Mouse (Mus musculus) intestine, postnatal 0 days (tissue): ENCODE data around the gene Olfr1346. TPM values are rescaled to one million over a fixed set of nuclear protein-coding genes. Genes with fewer than 3 reads are reported as not detected.

Experiments used
- ATAC-seq: fragments of 200-750 bp; cut with Nextera tagmentation; 2 replicates; pipeline ENCODE4 v1.8.0; 2017; ENCODE audit warnings: mild to moderate bottlenecking, moderate TSS enrichment, moderate library complexity
- H3K27ac ChIP-seq: fragments of 300-500 bp; sonication (generic); 2 replicates; pipeline ENCODE4 v1.5.1; 2014; ENCODE audit warnings: mild to moderate bottlenecking, low read depth, low read length, moderate library complexity
- H3K27me3 ChIP-seq: fragments of 300-500 bp; sonication (generic); replicated peaks from 2 replicates; pipeline ENCODE4 v1.6.1; 2014; ENCODE audit warnings: low read length, mixed read lengths; ENCODE audit not compliant: control insufficient read depth, insufficient read depth
- H3K36me3 ChIP-seq: fragments of 300-500 bp; sonication (generic); 2 replicates; pipeline ENCODE4 v1.6.1; 2014; ENCODE audit warnings: mild to moderate bottlenecking, moderate library complexity; ENCODE audit not compliant: control insufficient read depth, insufficient read depth
- H3K4me1 ChIP-seq: fragments of 300-500 bp; sonication (generic); replicated peaks from 2 replicates; pipeline ENCODE4 v1.6.1; 2014; ENCODE audit warnings: antibody characterized with exemption, low read length, mixed read lengths; ENCODE audit not compliant: control insufficient read depth, insufficient read depth
- H3K4me2 ChIP-seq: fragments of 300-500 bp; sonication (generic); replicated peaks from 2 replicates; pipeline ENCODE4 v1.6.1; 2014; ENCODE audit warnings: low read depth, mild to moderate bottlenecking, moderate library complexity
- H3K4me3 ChIP-seq: fragments of 300-500 bp; sonication (generic); 2 replicates; pipeline ENCODE4 v1.5.1; 2014; ENCODE audit warnings: low read depth, low read length
- H3K9ac ChIP-seq: fragments of 300-500 bp; sonication (generic); 2 replicates; pipeline ENCODE4 v1.6.1; 2014; ENCODE audit warnings: mild to moderate bottlenecking, low read depth, low read length
- H3K9me3 ChIP-seq: fragments of 300-500 bp; sonication (generic); 2 replicates; pipeline ENCODE4 v1.6.1; 2016; ENCODE audit warnings: mixed run types; ENCODE audit not compliant: control insufficient read depth
- CTCF ChIP-seq: sonication (generic); IDR thresholded peaks from 2 replicates; pipeline ENCODE4 v1.5.1; 2016; ENCODE audit warnings: low read depth, mild to moderate bottlenecking, control low read depth, antibody characterized with exemption, moderate library complexity
- WGBS: fragments of 180-500 bp; shearing (Covaris S2); extraction: QIAGEN DNeasy Blood & Tissue Kit; methylation state at CpG from one replicate; pipeline ENCODE4 v1.1.7; 2014; 5-methylcytosine and 5-hydroxymethylcytosine counted together
- polyA plus RNA-seq: library from polyadenylated mRNA; unstranded; fragments of >200 nt; fragmentation: Nextera tagmentation; extraction: Ambion mirVana; gene quantifications from 2 replicates; pipeline ENCODE4 v1.2.1, GENCODE M21; 2015

The Olfr1346 gene
- polyA plus RNA-seq, 1 experiment from 2014 or later: not detected

DNA sequence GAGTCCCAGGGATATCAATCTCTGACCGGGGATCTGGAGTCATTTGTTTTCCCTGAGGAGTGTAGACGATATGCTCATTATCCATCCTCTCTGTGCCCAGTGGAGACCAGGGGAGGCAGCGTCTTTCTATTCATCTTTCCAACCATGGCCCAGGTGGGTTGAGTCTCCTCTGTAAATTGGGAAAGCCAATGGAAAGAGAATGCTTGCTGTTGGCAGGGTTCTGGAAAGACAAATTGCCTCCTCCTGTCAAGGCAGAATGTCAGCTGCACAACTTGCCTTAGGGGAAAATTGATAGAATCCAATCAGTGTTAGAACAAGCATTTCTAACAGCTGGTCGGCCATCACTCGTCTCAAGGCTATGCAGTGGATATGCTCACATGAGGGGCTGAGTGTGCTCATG is 55.9 kb downstream of the Olfr1346 start, which contains the start of gene Olfr1349:
TSS of gene Olfr1349 (minus strand) at position 101 of the 400 bp plus-strand sequence.
- no peak within 1 kb of the TSS for H3K9ac ChIP-seq
- no peak within 1 kb of the TSS for H3K4me2 ChIP-seq
- H3K9me3 ChIP-seq: no peaks in the 10 kb centered on the region
- no peaks in the 10 kb centered on the region for H3K27me3 ChIP-seq
- ATAC-seq: no peak
- TF ChIP-seq CTCF: no peak
- no peaks in the 10 kb centered on the region for H3K36me3 ChIP-seq
- WGBS: 80% methylated on average over 5 of the region's 5 CpGs
- H3K4me3 ChIP-seq: no peak within 1 kb of the TSS
- no peaks in the 10 kb centered on the region for H3K4me1 ChIP-seq
- no peak within 1 kb of the TSS for H3K27ac ChIP-seq

DNA sequence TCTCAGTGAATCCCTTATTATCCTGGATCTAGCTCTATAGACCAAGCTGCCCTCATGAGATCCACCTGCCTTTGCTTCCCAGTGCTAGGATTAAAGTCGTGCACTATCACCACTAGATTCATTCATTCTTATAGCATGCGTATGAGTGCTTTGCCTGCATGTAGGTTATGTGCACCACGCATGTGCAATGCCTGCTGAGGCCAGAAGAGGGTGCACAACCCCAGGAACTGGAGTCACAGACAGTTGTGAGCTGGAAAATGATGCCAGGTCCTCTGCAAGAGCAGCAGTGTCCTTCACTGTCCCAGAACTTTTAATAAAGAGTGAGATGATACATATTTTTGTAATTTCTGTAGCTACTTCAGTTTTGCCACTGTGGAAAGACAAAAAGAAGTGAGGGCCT is 58.1 kb downstream of the Olfr1346 start:
- no peaks in the 10 kb centered on the region for H3K4me1 ChIP-seq
- no peak overlapping the region for H3K9ac ChIP-seq
- H3K9me3 ChIP-seq: no peaks in the 10 kb centered on the region
- 58% methylated on average over 3 of the region's 3 CpGs for WGBS
- no peak overlapping the region for H3K27ac ChIP-seq
- no peaks in the 10 kb centered on the region for H3K36me3 ChIP-seq
- no peak for ATAC-seq
- H3K4me2 ChIP-seq: no peak overlapping the region
- TF ChIP-seq CTCF: peak; percentile 7; the same call in 1 of the 2 replicates
- H3K27me3 ChIP-seq: no peaks in the 10 kb centered on the region
- no peak overlapping the region for H3K4me3 ChIP-seq

DNA sequence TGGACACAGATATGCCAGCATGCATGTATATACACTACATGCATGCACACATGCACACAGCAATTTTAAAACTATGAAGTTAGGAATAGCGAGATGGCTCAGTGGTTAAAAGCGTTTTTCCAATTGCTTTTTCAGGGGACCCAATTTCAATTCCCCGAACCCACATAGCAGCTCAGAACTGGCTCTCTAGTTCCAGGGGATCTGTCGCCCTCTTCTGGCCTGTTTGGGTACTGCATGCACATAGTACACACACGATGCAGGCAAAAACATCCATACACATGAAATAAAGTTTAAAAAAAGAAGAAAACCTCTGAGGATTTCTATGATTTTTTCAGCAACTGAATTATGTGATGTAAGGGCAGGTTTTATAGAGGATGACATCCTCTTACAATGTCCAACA is 59.2 kb downstream of the Olfr1346 start:
- TF ChIP-seq CTCF: peak; percentile 49
- Histone ChIP-seq H3K4me2 (no peak overlapping the region), H3K9me3 (no peaks in the 10 kb centered on the region), H3K4me3 (no peak overlapping the region), H3K27me3 (no peaks in the 10 kb centered on the region), H3K9ac (no peak overlapping the region), H3K4me1 (no peaks in the 10 kb centered on the region), H3K36me3 (no peaks in the 10 kb centered on the region), H3K27ac (no peak overlapping the region)
- WGBS: 69% methylated on average over 5 of the region's 5 CpGs
- ATAC-seq: no peak

Other genes with a start within 250 kb of the Olfr1346 start
- not detected in 2 replicates for gene Zscan5b, start 244.8 kb upstream of the Olfr1346 start, polyA plus RNA-seq
- not detected in 2 replicates for gene Epp13, start 214.4 kb upstream of the Olfr1346 start, polyA plus RNA-seq
- 2.1 and 2.4 TPM in 2 replicates for gene Zfp667, start 180.5 kb upstream of the Olfr1346 start, polyA plus RNA-seq
- gene Zfp583, start 135.8 kb upstream of the Olfr1346 start, polyA plus RNA-seq: 1.2 and 1.7 TPM in 2 replicates
- gene Gm3854, start 123.3 kb upstream of the Olfr1346 start, polyA plus RNA-seq: 0.08 and 0.20 TPM in 2 replicates
- 0.82 and 1.1 TPM in 2 replicates for gene Zfp78, start 103.8 kb upstream of the Olfr1346 start, polyA plus RNA-seq
- 2.5 and 3.3 TPM in 2 replicates for gene Zfp28, start 83.8 kb upstream of the Olfr1346 start, polyA plus RNA-seq
- 0.04 and 0.14 TPM in 2 replicates for gene Smim17, start 68.4 kb upstream of the Olfr1346 start, polyA plus RNA-seq
- gene Gm20715, start 56.8 kb upstream of the Olfr1346 start, polyA plus RNA-seq: not detected in 2 replicates
- gene Olfr1344, start 28.4 kb upstream of the Olfr1346 start, polyA plus RNA-seq: not detected in 2 replicates
- gene Olfr1336, start 10.9 kb upstream of the Olfr1346 start, polyA plus RNA-seq: not detected in 2 replicates
- not detected in 2 replicates for gene Olfr5, start 19.8 kb downstream of the Olfr1346 start, polyA plus RNA-seq
- gene Olfr1347, start 32.7 kb downstream of the Olfr1346 start, polyA plus RNA-seq: not detected in 2 replicates
- gene Olfr1348, start 41.6 kb downstream of the Olfr1346 start, polyA plus RNA-seq: not detected in 2 replicates
- gene Olfr1349, start 55.8 kb downstream of the Olfr1346 start, polyA plus RNA-seq: not detected in 2 replicates
- gene Olfr1350, start 97.7 kb downstream of the Olfr1346 start, polyA plus RNA-seq: not detected in 2 replicates
- gene Zim1, start 229.3 kb downstream of the Olfr1346 start, polyA plus RNA-seq: 0.71 and 0.73 TPM in 2 replicates